Mouse (Mus musculus): ENCODE measurements at regions not wholly inside any gene's neighbourhood (a gene's known extent, or its start where the extent isn't known, plus 50 kb on each side); places are given as distances from the start of the nearest gene placed in this dataset.
A peak's percentile ranks its signal among the peaks of the same experiment; 100 is the strongest.

DNA sequence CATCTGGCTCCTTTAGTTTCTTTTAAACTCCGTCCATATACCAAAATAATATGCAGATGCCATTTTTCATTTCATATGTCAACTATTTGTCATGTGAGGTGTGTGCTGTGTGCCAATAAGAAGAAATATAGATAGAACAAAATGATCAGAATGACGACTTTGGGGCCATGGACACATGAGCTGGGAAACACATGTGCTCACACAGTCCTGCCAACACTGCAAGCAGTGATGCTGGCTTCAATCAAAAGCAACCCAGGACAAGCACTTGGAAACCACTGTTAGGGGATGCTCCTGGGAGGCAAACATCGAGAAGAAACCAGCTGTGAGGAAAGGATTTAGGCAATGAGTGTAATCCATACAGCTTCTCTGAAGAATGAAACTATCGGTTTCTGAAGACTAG, 731.4 kb downstream of the Basp1 start:
- DNase-seq (ENCODE audit: low spot score in 2 of 2): no peak

DNA sequence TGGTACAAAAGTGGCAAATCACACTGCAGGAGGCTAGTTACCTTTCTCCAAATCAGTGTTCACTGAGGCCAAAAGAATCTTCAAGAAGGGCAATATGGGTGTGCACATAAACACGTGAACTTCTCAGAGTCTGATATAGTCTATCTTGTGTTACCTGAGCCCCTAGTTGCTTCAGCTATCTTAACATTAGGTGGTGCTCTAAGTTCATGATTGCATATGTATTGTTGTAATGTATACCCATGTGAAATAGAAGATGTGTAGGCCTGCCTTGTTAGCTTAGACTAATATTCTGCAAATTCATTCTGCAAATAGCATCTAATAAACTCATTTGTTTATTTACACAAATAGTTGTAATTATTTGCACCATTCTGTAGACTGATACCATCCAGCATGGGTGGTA, 764.6 kb downstream of the Basp1 start:
- no peak for DNase-seq (ENCODE audit: low spot score in 2 of 2)

GRCm38 (mm10) chr15:24635620-24636019, 777.9 kb downstream of the Basp1 start:
- DNase-seq (ENCODE audit: low spot score in 2 of 2): no peak

DNA sequence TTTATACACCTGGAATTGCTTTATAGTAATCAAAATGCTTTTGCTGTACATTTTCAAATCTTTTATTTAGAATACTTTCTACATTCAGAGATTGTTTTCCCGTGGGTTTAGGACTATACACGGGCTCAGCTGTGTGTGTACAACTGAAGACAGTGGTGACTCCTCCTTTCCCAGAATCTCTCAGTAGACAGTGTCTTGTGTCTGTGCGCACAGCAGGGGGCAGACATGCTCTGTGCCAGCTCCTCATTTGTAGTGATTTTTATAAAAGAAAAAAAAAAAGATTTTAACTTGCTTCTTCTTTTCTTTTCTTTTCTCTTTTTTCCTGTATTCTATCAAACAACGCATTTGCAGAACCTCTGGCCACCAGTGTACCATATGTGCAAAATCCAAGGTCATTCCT, 817.3 kb downstream of the Basp1 start:
- peak in 1 of 2 experiments; percentile 6 for DNase-seq (ENCODE audit: low spot score in 2 of 2)

- peak in 1 of 2 experiments; percentile 19 for DNase-seq (ENCODE audit: low spot score in 2 of 2)
Measured at GRCm38 (mm10) chr15:24588943-24589342, 824.6 kb downstream of the Basp1 start.

- DNase-seq (ENCODE audit: low spot score in 2 of 2): no peak
Measured at GRCm38 (mm10) chr15:24566981-24567380, 846.6 kb downstream of the Basp1 start.

DNA sequence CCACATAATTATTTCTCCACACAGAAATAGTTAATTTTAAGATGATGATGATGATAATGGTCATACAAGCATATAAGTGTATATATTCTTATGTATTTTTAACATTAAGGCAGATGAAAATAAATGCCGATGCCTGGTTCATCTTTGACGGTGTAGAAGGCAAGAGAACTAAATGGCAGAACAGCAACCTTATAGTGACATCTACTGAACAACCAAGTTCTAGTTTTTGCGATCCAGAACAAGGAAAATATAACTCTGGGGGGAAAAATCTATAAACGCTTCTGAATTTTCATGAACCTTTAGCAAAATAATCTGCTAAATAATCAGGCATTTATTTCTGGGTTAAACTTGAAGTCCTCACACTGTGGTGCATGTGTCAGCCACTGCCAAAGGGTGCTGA, 856.8 kb downstream of the Basp1 start:
- no peak for DNase-seq (ENCODE audit: low spot score in 2 of 2)

DNA sequence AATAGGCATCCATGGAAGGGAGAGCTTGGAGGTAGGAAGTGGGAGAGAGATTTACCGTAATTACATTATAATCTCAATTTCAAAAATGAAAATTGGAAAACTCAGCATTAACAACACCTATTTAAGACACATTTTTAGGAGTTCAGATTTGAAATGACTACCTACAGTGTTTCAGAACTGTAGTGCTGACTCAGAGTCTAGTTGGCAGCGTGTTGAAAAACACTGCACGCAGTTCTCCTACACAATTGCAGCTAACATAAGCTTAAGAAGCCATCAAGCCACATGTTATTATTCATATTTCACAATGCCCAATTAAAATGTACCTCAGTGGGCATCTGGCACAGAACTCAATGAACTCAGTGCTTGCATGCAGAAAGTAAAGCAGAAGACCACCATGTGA, 863.5 kb downstream of the Basp1 start:
- DNase-seq (ENCODE audit: low spot score in 2 of 2): no peak

- DNase-seq (ENCODE audit: low spot score in 2 of 2): no peak
Measured at GRCm38 (mm10) chr15:24530065-24530464, 883.5 kb downstream of the Basp1 start.

DNA sequence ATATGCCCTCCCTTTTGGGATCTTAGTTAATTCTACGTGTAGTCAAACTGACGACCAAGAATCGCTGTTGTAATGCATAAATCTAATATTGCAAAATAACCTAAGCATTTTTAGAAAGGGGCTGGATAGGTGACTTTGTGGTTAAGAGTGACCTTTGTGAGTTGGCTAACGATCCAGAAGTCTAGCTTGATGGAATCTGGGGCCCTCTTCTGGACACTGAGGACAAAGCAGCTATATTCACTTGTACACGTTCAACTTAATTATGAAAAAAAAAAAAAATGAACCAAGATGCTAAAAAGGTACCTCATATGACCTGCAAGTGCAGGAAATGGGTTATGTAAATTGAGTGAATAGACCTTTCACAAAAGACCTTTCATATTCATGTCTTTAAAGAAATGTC, 886.2 kb downstream of the Basp1 start:
- DNase-seq (ENCODE audit: low spot score in 2 of 2): no peak

GRCm38 (mm10) chr15:24513926-24514325, 899.6 kb downstream of the Basp1 start:
- no peak for DNase-seq (ENCODE audit: low spot score in 2 of 2)

GRCm38 (mm10) chr15:24501907-24502559, 911.5 kb downstream of the Basp1 start:
- DNase-seq (ENCODE audit: low spot score in 2 of 2): no peak

- DNase-seq (ENCODE audit: low spot score in 2 of 2): no peak
Measured at GRCm38 (mm10) chr15:24486235-24486634, 927.3 kb downstream of the Basp1 start.

- no peak for DNase-seq (ENCODE audit: low spot score in 2 of 2)
Measured at GRCm38 (mm10) chr15:24468239-24468638, 945.3 kb downstream of the Basp1 start.

- DNase-seq (ENCODE audit: low spot score in 2 of 2): no peak
Measured at GRCm38 (mm10) chr15:24457726-24458125, 955.8 kb downstream of the Basp1 start.

DNA sequence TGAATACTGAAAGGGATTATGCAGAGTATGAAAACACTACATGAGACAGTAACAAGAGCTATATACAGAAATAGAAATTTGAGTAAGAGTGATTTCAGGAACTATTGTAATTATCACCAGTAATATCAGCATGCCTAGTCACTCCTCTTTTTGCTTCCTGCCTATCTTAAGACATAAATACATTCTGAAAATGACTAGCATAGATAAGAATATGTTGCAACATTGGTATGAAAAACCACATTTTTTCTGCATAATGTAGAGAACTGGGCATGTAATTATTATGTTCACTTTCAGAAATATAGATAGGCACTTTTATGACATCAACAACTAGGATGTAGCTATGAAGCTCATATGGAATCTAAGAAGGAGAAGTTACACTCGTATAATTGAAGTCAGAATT, 980.5 kb downstream of the Basp1 start:
- no peak for DNase-seq (ENCODE audit: low spot score in 2 of 2)

GRCm38 (mm10) chr15:24429154-24429553, 984.4 kb downstream of the Basp1 start:
- DNase-seq (ENCODE audit: low spot score in 2 of 2): no peak

DNA sequence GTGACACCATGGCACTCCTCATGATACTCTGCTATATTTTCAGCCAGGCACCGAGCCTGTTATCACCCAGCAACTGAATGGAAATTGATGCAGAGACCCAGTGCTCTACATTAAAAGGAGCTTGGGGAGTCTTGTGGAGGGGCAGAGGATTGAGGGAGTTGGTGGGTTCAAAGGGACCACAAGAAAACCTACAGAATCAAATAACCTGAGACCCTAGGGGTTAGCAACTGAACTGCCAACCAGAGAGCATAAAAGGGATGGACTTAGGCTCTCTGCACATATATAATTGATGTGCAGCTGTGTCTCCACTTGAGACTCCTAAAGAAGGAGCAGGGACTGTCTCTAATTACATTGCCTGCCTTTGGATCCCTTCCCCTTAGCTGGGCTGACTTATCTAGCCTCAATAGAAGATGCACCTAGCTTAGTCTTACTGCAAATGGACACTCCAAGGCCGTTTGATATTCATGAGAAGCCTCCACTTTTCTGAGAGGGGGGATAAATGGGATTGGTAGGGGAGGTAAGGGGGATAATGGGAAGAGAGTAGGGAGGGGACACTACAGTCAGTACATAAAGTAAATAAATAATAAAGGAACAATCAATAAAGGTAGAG, 991.1 kb downstream of the Basp1 start:
- no peak for DNase-seq (ENCODE audit: low spot score in 2 of 2)

DNA sequence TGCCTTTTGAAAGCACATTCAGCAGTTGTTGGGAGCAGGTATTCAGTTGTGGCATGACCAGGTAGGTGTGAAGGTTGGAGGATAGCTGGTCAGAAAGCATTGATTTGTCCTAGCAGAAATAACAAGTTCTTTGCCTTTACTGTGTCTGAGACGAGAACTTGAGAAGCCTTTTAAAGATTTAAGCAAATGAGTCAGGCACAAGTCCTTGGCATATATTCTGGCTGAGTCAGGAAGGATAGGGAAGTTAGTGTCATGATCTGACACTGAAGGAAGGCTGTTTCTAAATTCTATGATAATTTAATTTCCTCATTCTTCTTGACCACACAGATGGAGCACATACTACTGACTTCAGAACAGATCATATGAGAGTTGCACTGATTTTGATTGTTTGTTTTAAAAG, 993.8 kb downstream of the Basp1 start:
- DNase-seq (ENCODE audit: low spot score in 2 of 2): no peak

DNA sequence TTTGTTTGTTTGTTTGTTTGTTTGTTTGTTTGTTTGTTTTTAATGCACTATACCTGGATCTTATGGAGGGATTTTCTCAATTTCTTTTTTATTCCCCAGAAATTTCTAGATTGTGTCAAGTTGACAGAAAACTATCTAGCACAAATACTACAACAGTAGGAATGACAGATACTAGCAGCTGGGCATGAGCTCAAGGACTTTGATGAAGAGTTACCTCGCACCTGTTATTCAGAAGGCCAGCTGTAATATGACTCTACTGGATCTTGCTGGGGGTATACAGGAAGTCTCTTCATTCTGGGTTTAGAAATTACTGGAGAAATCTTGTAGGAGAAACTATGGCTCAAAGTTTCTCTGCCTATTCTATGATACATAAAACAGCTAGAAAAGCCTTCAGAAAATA, 994.4 kb downstream of the Basp1 start:
- no peak for DNase-seq (ENCODE audit: low spot score in 2 of 2)

- no peak for DNase-seq (ENCODE audit: low spot score in 2 of 2)
Measured at GRCm38 (mm10) chr15:24407691-24408090, 1005.9 kb downstream of the Basp1 start.

DNA sequence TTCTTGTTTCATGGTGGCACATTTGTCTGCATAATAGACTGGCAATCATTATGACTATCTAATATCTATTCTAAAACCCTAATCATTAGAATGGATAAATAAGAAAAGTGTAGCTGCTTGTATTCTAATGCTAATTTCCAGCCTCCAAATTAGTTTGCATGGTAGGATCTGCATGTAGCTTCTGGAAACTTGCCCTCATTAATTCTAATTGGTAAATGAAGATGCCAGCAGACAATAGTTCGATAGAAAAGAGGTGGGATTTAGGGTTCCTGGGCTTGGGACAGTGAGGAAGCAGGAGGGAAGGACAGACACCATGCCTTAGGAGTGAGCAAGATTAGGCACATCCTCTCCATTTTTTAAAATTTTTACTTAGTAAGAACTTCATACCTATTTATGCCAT, 1008.3 kb downstream of the Basp1 start:
- no peak for DNase-seq (ENCODE audit: low spot score in 2 of 2)

DNA sequence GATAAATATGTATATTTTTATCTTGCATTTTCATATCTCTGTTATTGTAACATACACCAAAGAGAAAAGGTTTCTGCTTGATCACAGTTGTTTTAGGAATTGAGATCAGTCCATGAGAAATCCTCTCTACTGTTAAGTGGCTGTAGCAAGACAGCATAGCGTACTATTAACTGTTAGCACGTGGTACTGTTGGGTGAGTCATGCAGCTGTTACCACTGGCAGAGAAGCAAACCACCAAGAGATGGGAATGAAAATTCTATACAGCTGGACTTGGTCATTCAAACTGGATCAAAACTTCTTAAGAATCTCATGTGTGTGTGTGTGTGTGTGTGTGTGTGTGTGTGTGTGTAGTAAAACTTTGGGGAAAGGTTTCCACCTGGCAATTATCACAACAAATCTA, 1013.5 kb downstream of the Basp1 start:
- DNase-seq (ENCODE audit: low spot score in 2 of 2): no peak

DNA sequence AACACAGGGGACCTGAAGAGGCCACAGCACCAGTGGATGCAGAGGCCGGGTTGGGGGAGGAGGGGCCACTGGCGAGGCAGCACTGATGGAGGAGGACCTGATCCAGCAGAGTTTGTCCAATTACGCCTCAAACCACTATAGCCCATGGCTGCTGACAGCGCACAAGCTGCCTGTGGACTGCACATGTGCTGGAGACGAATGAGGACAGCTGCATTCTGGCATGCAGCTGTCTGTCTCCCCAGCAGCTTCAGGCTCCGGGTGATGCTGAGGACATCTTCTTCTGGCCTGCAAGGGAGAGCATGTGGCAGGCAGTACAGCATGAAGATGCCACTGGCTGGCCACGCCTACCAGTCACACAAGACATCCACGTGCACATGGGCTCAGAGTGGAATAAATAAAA, 1055.2 kb downstream of the Basp1 start:
- no peak for DNase-seq (ENCODE audit: low spot score in 2 of 2)

Measured in spleen, postnatal 14 days (tissue).